Mouse (Mus musculus): Measurements from ENCODE around the gene Sgo1.
A peak's percentile ranks its signal among the peaks of the same experiment; 100 is the strongest.
"Not testable (repeated sequence)": the region's sequence is repeated elsewhere in the genome, so short reads cannot be mapped to it uniquely, and the experiment has no call there.

The Sgo1 gene

DNA sequence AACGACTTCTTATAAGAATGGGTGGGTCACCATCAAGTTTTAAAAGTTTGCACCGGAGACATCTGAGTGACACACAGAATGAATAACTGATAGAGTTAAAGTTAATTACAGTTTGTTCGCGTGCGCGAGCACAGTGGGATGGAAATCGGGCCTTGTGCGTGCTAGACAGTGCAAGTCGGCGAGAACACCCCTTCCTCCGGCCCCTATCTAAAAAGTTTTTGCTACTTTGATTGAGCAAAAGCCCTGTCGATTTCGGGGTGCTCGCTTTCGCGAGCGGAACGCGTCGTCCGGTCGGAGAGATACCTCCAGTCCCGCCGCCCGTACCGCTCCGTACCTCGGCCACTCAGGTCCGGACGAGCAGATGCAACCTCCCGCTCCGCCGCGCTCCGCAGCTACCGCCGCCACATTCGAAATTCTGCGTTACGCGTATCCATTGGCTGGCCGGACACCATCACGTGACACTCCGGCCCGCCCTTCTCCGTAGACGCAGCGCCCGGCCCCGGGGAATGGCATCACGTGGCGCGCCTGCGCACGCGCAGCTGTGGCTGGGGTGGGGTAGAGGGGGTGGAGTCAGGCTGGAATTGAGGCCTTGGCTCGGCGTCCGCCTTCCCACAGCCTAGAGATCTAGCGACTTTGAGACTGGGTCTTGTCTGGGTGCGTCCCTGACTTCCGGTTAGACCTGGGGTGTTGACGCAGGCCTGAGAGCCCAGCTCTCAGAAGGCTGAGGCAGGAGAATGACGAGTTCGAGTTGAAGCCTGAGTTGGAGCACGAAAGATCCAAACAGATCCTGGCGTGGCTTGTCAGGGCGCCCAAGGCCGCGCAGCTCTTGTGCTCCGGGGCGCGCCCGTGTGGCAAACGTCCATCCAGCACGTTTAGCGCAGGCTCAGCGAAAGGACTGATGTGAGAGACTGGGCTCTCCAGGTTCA lies at the start of gene Sgo1:
Gene Sgo1, minus strand, starts transcription at position 457 of the 926 bp plus-strand sequence.
- DNase-seq (ENCODE audit: low spot score), result peak; percentile 91

DNA sequence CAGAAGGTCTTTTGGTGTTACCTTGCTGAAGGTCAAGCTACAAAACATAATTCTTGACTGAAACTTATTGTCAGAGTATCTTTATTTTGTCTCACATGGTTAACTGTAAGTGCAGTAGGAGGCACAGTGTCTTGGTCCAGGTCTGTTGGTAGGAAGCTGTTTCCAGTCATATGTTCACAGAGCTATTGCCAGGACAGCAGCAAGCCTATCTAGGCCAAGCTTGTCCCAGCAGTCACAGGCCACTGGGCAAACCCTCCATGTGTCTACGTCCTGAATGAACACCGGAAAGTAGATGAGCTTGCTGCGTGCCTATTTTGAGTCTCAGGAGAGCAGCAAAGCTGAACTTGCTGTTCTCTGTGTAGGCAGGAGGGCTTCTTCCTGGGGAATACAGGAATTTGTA lies 29.8 kb upstream of the Sgo1 start:
- DNase-seq (ENCODE audit: low spot score), result not testable (repeated sequence)

DNA sequence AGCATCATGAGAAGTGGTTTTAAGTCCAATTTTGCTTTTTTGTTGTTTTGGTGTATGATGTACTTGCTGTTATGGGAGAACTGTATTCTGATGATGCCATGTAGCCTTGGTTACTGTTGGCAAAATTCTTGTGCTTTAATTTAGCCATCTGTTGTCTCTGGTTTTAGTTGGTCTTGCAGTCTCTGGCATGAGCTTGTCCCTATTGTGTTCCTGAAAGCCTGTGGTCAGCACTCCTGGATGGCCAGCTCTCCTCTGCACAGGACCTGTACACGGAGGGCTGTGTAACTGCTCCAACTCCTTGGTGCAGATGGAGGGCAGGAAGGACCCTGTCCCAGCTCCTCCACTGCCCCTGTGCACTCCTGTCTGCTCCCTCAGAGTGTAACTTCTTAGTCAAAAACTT lies 29.3 kb upstream of the Sgo1 start:
- DNase-seq (ENCODE audit: low spot score), result no peak

DNA sequence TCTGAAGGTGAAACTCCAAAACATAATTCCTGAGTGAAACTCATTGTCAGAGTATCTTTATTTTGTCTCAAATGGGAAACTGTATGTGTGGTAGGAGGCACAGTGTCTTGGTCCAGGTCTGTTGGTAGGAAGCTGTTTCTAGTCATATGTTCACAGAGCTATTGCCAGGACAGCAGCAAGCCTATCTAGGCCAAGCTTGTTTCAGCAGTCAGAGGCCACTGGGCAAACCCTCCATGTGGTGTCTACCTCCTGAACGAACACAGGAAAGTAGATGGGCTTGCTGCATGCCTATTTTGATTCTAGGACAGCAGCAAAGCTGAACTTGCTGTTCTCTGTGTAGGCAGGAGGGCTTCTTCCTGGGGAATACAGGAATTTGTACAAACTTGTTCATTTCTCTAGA lies 26.0 kb upstream of the Sgo1 start:
- DNase-seq (ENCODE audit: low spot score), result not testable (repeated sequence)

DNA sequence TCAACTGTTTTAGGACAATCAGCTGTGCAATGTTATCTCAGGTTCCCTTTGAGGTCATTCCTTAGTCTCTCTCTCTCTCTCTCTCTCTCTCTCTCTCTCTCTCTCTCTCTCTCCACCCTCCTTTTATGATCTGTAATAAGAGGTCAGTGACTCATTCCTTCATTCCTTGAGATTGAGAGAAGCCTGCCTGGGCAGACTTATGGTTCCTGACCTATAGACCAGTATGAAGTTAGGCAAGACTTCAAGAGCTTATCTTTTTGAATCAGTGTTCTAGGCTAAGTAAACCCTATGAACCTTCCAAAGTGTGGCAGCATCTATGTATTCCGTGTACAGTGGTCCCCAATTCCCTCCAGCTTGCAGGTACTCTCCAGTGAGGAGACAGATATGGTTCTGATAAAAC lies 25.3 kb upstream of the Sgo1 start:
- no peak for DNase-seq (ENCODE audit: low spot score)

DNA sequence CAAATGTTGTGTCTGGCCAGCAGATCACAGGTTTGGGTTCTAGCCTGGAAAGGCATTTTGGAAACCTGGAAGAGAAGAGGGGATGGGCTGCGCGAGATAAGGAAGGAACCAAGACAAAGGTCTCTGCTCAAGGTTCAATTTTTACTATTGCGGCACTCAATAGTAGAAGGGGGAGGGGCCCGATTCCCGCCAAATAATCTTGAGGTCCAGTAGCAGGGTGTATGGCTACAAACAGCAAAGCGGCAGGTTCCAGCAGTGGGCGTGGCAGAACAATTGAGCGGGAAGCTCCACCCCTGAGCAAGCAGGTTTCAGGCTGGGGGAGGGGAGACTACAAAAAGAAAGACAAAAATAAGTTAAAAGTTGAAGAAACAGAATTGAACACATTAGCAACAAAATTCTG lies 8.4 kb upstream of the Sgo1 start:
- DNase-seq (ENCODE audit: low spot score), result not testable (repeated sequence)

DNA sequence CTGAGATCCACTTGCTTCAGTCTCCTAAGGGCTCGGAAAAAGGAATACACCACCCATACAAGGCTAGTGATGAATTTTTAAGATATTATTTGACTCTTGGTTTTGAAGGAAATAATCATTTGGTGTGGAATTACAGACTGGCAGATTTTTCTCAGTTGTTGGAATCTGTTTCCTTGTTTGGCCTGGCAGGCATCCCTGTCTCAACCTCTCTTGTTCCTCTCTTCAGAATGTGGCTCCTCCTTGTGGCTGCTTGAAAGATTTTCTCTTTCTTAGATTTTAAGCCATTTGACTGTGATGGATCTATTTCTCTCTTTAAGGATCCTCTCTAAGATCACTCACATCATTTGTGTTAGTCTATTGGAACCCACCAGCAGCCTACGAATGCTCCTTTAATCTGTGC lies 4.9 kb upstream of the Sgo1 start:
- DNase-seq (ENCODE audit: low spot score), result no peak

DNA sequence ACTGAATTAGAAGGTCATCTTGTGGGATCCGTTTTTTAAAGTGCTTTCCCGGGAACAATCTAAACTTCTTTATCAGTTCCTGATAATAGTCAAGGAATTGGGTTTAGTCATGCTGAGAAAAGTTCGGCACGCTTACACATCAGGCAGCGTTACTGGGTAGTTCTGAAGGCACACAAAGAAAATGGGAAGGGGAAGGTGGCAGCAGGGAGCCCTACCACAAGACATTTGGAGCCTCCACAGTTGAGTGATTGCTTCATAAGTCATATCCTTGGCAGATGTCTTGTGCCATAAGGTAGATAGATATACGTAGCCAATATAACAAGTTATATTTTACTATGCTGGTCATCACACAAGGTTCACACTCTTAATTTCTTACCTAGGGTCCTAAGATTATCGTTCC lies 813 bp upstream of the Sgo1 start:
- DNase-seq (ENCODE audit: low spot score), result no peak

DNA sequence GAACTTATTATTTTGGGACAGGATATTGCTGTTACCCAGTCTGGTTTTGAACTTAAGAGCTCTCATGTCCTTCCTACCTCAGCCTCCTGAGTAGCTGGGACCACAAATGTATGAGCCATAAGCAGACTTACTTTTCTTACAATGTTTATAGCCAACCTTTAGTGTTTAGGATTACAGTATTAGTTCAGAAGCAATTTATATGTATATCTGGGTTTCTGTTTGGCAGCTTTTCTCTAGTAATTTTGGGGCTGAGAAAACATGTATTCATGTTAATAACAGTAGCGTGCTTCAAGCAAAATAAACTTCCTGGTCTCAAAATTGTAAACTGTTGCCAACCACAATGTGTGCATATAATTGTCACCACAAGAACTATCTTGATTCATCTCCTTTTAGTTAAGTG lies 812 bp downstream of the Sgo1 start:
- DNase-seq (ENCODE audit: low spot score), result no peak

DNA sequence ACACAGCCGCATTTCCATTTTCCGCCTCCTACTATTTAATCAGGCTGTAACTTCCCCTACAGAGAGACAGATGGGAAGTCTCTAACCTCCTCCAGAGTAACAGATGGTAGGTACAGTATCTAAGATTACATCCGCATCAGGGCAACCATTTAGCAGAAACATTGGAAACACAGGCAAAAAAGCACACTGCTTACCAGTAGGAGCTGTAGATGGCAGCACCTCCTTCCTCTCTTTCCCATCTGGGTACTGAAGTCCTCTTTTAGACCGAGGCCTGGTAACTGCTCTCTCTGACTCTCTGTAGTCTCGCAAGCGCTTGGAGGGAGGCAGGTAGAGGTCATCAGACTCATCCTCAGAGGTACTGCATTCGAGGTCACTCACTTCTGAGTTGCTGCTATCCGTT lies 10.4 kb downstream of the Sgo1 start:
- DNase-seq (ENCODE audit: low spot score), result peak; percentile 40

DNA sequence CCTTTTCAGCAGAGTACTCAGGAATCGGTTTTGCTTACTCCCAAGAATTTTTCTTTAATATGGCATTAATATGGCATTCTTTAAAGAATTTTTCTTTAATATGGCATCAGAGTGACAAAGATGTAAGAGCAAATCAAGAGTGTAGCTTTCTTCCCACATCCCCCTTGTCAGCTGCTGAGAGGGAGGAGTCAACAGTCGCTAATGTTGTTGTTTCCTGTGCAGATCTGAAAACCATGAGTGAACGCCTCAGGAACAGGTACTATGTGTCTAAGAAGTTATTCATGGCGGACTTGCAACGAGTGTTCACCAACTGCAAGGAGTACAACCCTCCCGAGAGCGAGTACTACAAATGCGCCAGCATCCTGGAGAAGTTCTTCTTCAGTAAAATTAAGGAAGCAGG lies 18.7 kb downstream of the Sgo1 start:
- no peak for DNase-seq (ENCODE audit: low spot score)

DNA sequence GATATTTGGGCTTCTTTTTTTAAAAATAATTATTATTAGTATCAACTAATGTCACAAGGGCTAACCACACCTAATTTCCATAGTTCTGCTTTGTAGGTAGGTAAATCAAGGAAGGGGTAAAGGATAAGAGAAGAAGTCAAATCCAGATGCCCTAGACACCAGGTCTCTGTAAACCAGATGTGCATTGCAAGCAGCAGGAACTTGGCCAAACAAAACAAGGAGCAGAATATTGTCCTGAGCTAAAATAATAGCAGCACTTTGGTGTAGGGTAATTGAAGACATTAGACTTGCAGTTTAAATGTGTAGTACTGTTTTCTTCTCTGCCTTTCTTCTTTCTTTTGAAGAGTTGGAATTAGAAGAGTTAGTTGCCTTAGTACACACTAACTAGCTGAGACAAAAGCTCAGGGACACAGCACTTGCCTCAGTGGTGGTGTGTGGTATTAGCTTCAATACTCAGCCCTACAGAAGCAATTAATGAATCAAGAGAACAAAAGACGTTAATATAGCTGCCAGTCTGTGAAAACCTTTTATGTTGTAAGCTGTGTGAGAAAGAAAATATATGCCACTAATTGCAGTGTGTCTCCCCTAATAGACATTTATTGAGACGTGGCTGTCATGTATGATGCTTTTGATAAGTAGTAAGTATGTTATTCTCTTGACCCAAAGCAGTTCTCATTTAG lies 24.3 kb downstream of the Sgo1 start:
- DNase-seq (ENCODE audit: low spot score), result no peak

DNA sequence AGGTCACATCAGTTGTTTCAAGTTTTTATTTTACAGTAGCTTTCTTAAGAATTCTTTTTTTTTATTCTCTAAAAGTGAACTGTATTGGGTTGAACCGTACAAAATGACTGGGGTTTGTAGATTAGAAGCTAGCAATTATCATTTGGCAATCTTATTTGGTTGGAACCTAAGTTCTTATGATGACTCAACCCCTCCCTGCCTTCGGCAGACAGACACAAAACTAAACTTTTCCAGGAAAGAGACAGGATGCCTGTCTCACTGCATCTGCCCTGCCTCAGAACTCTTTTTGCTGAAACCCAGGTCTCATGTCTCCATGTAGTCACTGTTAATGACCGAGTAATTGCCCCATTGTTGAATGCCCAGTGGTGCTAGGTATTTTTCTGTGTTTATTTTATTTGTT lies 24.9 kb downstream of the Sgo1 start:
- no peak for DNase-seq (ENCODE audit: low spot score)

DNA sequence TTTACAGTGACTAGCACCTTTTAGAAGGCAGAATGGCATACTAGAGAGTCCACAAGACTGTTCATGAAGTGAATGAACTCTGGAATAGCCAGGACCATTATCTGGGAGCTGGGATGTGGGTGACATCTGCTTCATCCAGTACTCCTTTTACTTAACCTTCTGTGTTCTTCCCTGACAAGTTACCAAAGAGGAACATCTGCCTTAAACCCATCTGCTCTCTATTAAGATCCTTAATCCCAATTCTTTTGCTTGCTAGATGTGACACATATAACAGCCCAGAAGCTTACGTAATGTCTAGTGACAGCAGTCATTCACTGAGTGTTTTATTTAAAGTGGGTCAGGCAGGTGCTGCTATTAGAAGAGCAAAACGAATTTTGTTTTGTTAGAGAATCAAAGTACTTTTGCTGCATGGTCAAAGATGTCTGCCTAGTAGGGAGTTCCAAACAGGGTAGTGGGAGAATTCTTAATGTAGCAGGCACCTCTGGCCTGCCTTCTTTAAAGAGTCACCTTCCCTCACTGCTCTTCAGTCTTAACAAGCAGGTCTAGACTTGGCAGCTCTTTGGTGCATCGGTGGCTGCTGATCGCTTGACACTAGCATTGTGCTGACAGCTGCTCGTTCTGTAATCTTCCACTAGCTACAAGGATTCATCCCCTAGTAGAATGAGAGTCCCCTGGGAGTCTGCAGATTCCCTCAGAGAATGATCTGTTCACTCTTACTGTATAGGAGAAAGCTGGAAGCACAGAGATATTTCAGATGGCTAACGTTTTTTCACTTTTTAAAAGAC lies 27.9 kb downstream of the Sgo1 start:
- DNase-seq (ENCODE audit: low spot score), result no peak

DNA sequence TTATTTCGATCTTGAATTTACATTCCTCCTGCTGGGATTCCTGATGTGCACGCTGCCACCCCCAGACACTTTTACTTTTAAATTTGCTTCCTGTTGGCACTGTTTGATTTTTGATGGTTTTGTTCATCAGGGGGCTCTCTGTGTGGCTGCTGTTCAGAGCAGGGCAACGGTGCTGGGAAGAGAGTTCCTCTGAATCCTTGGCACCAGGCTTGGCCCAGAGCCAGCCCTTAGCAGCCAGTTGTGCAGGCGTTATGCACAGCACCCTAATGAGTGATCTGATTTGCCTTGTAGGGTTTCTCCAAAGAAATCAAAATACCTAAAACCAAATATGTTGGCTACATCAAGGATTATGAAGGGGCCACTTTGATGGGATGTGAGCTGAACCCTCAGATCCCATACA lies 29.4 kb downstream of the Sgo1 start:
- no peak for DNase-seq (ENCODE audit: low spot score)

DNA sequence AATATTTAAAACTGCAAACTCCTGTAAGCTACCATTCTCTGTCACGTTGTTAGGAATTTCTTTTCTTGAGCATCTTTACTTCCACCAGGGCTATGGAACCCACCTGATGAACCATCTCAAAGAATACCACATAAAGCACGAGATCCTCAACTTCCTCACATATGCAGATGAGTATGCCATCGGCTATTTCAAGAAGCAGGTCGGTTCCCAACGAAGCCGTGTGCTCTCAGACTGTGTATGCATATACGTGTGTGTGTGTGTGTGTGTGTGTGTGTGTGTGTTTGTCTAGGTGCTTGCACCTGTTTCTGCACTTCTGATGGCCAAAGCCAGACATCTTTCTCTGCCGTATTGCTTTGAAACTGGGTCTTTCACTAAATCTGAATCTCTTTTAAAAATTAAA lies 29.9 kb downstream of the Sgo1 start:
- no peak for DNase-seq (ENCODE audit: low spot score)

DNA sequence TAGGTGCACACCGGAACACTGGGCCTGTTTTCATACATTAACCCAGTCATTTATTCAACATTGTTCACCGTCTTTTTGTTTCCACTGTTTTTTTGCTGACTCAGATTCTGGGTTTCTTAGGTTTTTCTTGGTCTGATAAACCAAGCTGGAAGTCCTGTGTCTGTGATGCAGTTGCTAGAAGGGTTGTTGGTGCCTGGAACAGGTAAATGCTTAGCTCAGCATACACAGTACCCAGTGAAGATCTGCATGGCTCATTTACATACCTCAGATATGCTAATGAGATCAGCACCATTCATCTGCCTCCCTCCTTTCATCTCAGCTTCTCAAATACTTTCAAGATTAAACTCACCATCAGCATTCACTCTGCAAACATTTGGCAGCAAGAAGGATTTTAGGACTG lies 30.5 kb downstream of the Sgo1 start:
- no peak for DNase-seq (ENCODE audit: low spot score)

DNA sequence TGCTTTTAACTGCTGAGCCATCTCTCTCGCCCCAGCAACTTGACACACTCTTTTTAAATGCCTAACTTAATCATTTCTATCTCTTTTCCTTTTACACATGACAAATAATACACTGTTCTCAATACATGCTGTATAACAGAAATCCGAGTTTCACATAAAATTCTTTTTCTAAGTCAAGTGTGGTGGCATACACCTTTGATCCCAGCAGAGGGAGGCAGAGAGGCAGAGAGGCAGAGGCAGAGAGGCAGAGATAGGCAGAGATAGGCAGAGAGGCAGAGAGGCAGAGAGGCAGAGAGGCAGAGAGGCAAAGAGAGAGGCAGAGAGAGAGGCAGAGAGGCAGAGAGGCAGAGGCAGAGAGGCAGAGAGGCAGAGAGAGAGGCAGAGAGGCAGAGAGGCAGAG lies 31.7 kb downstream of the Sgo1 start:
- not testable (repeated sequence) for DNase-seq (ENCODE audit: low spot score)

DNA sequence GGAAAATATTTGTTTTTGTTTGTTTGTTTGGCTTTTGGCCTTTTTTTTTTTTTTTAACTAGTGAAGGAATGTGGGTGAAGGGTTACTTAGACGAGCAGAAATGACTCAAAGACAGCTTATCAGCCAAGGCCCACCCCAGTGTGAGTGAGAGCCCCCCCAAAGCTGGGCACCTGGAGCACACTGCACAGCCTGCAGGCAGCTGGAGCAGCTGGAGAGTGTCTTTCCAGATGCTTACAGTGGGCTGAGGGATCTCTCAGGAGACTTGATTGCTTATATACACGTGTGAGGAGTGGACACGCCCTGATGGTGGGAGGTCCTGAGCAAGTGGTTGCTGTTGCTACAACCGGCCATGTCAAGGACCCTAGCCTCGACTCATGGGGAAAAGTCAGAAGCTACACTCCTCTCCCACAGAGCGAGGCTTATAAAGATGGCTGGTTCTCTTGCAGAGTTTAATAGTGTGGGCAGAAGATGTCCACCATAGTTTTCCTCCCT lies 32.7 kb downstream of the Sgo1 start:
- no peak for DNase-seq (ENCODE audit: low spot score)

DNA sequence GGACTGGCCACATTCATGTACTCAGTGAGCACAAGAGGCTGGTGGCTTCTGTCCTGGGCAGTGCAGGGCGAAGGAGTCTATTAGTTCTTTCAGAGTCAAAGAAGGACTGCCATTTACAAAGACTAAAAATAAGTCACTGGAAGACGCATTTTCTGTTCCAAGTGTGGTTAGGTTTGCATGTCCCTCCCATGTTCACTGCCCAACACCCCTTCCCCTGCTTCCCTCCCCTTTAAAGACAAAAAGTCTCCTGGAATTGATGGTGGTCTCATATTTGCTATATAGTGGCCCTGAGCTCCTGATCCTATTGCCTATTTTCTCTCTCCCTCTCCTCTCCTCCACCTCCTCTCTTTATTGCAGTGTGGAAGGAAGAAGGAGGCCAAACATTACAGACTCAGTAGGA lies 33.2 kb downstream of the Sgo1 start:
- DNase-seq (ENCODE audit: low spot score), result no peak

DNA sequence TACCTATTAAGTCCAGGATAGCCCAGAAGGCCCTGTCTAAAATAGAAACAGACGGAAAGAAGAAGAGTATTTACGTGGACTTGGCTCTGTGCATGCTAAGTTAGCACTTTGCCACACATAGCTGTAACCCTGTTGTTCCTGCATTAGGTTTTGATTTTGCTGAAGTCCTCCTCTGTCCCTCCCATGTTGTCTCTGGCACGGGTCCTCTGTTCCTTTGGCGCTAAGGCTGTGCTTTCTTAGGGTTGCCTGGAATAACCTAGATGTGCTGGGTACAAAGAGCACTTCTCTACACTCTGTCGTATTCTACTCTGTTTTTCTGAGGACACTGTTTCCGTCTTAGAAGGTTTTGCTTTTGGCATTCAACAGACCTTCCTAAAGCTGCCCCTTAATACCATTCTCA lies 34.1 kb downstream of the Sgo1 start:
- DNase-seq (ENCODE audit: low spot score), result no peak

DNA sequence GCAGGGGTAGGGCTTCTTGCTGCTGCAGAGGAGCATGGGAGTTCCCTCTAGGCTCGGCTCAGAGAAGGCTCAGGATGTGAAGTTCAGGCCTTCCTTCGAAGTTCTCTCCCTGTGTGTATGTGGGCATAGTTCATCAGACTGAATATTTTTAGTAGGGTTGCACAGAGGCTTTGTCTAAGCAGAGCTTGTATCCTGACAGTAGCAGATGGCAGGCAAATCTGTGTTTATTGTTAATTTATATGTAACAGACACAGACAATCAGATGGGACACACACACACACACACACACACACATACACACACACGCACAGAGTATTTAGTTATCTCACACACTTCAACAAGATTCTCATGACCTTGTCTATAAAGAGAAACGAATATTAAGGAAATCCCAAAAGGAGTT lies 34.5 kb downstream of the Sgo1 start:
- DNase-seq (ENCODE audit: low spot score), result no peak

DNA sequence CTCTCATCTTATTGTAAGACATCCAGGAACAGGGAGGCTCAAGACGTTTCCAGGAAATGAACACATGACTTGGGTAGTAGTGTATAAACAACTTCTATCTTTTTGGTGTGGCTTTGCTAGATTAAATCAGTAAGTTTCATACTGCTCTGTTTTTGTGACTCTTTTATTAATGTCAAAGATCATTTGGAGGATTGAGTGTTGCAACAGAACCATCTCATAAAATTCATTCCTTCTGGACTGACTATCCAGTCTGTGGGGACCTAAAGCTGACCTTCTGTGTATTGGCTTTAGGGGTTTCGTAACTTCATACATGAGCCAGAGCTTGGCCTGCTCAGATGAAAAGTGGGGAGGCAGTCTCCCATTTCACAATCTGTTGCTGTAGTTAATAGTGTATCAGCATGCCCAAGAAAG lies 38.9 kb downstream of the Sgo1 start:
- DNase-seq (ENCODE audit: low spot score), result no peak

Measured in left cerebral cortex, adult 11 months (tissue).